Mouse (Mus musculus) erythroblast, embryonic 14.5 days (primary cell): ENCODE data around the gene Cdh1.

ENCODE experiments used
- GATA1 ChIP-seq: IDR thresholded peaks from 2 replicates; pipeline ENCODE4 v1.6.1; 2012; ENCODE audit warnings: low read length, inconsistent platforms, mixed read lengths
- TAL1 ChIP-seq: IDR thresholded peaks from 3 replicates; pipeline ENCODE4 v1.6.1; 2012; ENCODE audit warnings: low read length, inconsistent platforms, mixed read lengths

DNA sequence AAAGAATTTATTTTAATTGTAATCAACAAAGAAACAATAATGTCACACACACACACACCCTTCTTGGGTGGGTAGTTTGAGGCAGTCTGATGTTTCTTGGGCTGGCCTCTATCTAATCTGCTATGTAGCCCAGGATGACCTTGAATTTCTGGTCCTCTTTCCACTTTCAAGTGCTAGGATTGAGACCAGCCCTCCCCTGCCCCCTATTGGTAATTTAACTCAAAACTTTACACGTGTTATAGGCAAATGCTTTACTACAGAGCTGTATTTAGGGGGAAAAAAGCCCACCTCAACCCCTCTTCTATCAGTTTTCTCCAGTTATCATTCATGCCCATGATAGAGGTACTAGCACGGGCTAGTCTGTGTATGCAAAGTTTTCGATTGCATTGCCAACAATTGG is 41.8 kb downstream of the Cdh1 start:
- no peak for TF ChIP-seq GATA1
- no peak for TF ChIP-seq TAL1
